13 mouse cellular contexts compared by ENCODE assay signal in the genomic region with DNA sequence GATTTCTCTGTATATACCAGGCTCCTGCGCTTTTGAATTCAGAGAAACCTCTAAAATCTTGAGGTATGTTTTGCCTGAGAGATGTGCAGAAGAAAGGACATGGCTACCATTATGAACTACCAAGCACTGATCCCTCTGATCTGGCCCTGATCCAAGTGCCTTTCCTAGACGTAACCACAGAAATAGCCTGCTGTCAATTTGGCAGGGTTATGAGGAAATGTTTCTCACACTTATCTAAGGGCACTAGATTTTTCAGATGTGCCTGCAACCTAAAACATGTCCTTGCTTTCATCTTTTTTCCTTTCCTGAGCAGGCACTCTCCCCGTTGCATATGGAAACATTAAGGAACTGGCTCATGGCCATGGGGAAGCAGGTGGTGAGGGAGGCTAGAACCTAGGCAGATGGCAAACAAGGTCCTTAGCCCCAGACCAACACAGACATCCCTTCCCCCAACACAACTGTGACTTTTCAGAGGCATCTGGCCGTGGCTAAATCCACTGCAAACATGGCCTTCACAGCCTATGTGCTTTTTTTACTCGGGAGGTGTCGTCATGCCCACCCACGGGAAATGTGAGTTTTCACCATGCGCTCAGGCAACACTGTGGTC. TPM values are rescaled to one million over a fixed set of nuclear protein-coding genes. Genes with fewer than 3 reads are reported as not detected.
DNase-seq lines count a peak whose midpoint lies in the region; ATAC-seq and TF ChIP-seq lines count a peak whose summit lies in the region.
"Had no signal": no experiment of that assay in that cellular context is flagged by ENCODE, and none has a peak within 500 bp of the region (broad histone marks: within the 10 kb centered on the region; RNA-seq: fewer than 3 reads in every experiment).

No protein-coding gene starts in this region.

- no peak overlapping the region for H3K4me2 ChIP-seq in forebrain, embryonic 14.5 days (ENCODE audit: low read length)
- no peak overlapping the region for H3K4me2 ChIP-seq in intestine, postnatal 0 days (replicated peaks; ENCODE audit: low read depth)
- H3K4me2 ChIP-seq: limb, embryonic 15.5 days; midbrain, embryonic 11.5 days had no signal

- H3K27me3 ChIP-seq in forebrain, embryonic 14.5 days (replicated peaks; ENCODE audit: control insufficient read depth, insufficient read depth, low read length) = no peaks in the 10 kb centered on the region
- no peaks in the 10 kb centered on the region for H3K27me3 ChIP-seq in forebrain, embryonic 10.5 days (ENCODE audit: poor library complexity, severe bottlenecking)
- no peaks in the 10 kb centered on the region for H3K27me3 ChIP-seq in intestine, postnatal 0 days (replicated peaks; ENCODE audit: control insufficient read depth, insufficient read depth, low read length)
- H3K27me3 ChIP-seq: limb, embryonic 15.5 days; Patski had no signal

- intact Hi-C loops in gastrocnemius, adult 2 months (cut with DNase I) = no loop called here

- no peaks in the 10 kb centered on the region for H3K4me1 ChIP-seq in forebrain, embryonic 14.5 days (ENCODE audit: control insufficient read depth, insufficient read depth, low read length)
- no peaks in the 10 kb centered on the region for H3K4me1 ChIP-seq in forebrain, embryonic 10.5 days
- H3K4me1 ChIP-seq in intestine, postnatal 0 days (replicated peaks; ENCODE audit: control insufficient read depth, insufficient read depth, low read length) = no peaks in the 10 kb centered on the region
- H3K4me1 ChIP-seq: limb, embryonic 15.5 days had no signal

- H3K9me3 ChIP-seq in forebrain, embryonic 14.5 days (replicated peaks; ENCODE audit: control insufficient read depth, low read length) = no peaks in the 10 kb centered on the region
- peaks cover 8% of the 10 kb centered on the region; the same call in 1 of the 2 replicates for H3K9me3 ChIP-seq in forebrain, embryonic 10.5 days
- no peaks in the 10 kb centered on the region for H3K9me3 ChIP-seq in intestine, postnatal 0 days (ENCODE audit: control insufficient read depth)
- H3K9me3 ChIP-seq: limb, embryonic 15.5 days had no signal

- no peak overlapping the region for H3K27ac ChIP-seq in forebrain, embryonic 14.5 days (ENCODE audit: low read depth, low read length)
- no peak overlapping the region for H3K27ac ChIP-seq in forebrain, embryonic 10.5 days
- no peak overlapping the region for H3K27ac ChIP-seq in intestine, postnatal 0 days (ENCODE audit: low read depth, low read length)
- H3K27ac ChIP-seq in gastrocnemius, adult 2 months = no peak overlapping the region
- H3K27ac ChIP-seq: limb, embryonic 15.5 days had no signal

- ATAC-seq in forebrain, embryonic 14.5 days = peak; percentile 83
- peak; percentile 46 for ATAC-seq in cerebellum, adult (ENCODE audit: insufficient number of reproducible peaks, low FRiP score, low TSS enrichment)
- ATAC-seq in hematopoietic stem cell, adult 5-6 weeks (replicated peaks in 1 of 2; ENCODE audit: insufficient read depth in 1 of 2, low FRiP score in 2 of 2, low TSS enrichment in 1 of 2, low read depth in 1 of 2, poor library complexity in 2 of 2, severe bottlenecking in 2 of 2) = peak; percentile 11 to 19; a peak in 2 of 4 replicates
- ATAC-seq in intestine, postnatal 0 days = no peak
- ATAC-seq: Patski had no signal

- no peak for TF ChIP-seq CTCF in intestine, postnatal 0 days (IDR thresholded peaks at IDR 0.05; ENCODE audit: low read depth)
- no peak for TF ChIP-seq CTCF in gastrocnemius, adult 2 months (IDR thresholded peaks at IDR 0.05)

- no peak overlapping the region for H3K4me3 ChIP-seq in forebrain, embryonic 14.5 days (ENCODE audit: low read depth, low read length)
- no peak overlapping the region for H3K4me3 ChIP-seq in forebrain, embryonic 10.5 days
- no peak overlapping the region for H3K4me3 ChIP-seq in intestine, postnatal 0 days (ENCODE audit: low read depth, low read length)
- no peak overlapping the region for H3K4me3 ChIP-seq in gastrocnemius, adult 2 months
- H3K4me3 ChIP-seq: limb, embryonic 15.5 days had no signal

- H3K9ac ChIP-seq in forebrain, embryonic 14.5 days (ENCODE audit: low read length) = no peak overlapping the region
- no peak overlapping the region for H3K9ac ChIP-seq in intestine, postnatal 0 days (ENCODE audit: low read depth, low read length)
- H3K9ac ChIP-seq: limb, embryonic 15.5 days had no signal

- H3K36me3 ChIP-seq in forebrain, embryonic 14.5 days (ENCODE audit: control insufficient read depth, insufficient read depth, low read length) = peaks cover 66% of the 10 kb centered on the region
- peaks cover 99% of the 10 kb centered on the region for H3K36me3 ChIP-seq in forebrain, embryonic 10.5 days (replicated peaks)
- peaks cover 13% of the 10 kb centered on the region for H3K36me3 ChIP-seq in intestine, postnatal 0 days (ENCODE audit: control insufficient read depth, insufficient read depth)

- 64% methylated on average over 8 of the region's 8 CpGs for WGBS in forebrain, embryonic 14.5 days
- WGBS in forebrain, embryonic 10.5 days = 94% methylated on average over 8 of the region's 8 CpGs
- WGBS in intestine, postnatal 0 days = 71% methylated on average over 8 of the region's 8 CpGs

- DNase-seq in forebrain, embryonic 14.5 days (ENCODE audit: low spot score) = peak; percentile 65
- DNase-seq in forebrain, embryonic 10.5 days (ENCODE audit: extremely low spot score, low spot score) = no peak
- DNase-seq in lung, postnatal 14 days = peak; percentile 29
- no peak for DNase-seq in lung, postnatal 10 days
- no peak for DNase-seq in gastrocnemius, adult 2 months
- DNase-seq: kidney, adult 18-20 months had no signal

RNA-seq across cellular contexts. Expression of a gene that starts 23.7 kb away (rescaled TPM):
- 54.7 TPM in 2 replicates for polyA plus RNA-seq in forebrain, embryonic 14.5 days (2014; fragmentation: Nextera tagmentation; extraction: Ambion mirVana)
- 63.5 and 67.3 TPM in 2 replicates for polyA plus RNA-seq in forebrain, embryonic 10.5 days (2016; fragmentation: Nextera tagmentation; extraction: Ambion mirVana)
- total RNA-seq in hematopoietic stem cell, adult 5-6 weeks (2017) = 19.4 and 22.5 TPM in 2 replicates
- polyA plus RNA-seq in intestine, postnatal 0 days (2015; fragmentation: Nextera tagmentation; extraction: Ambion mirVana) = 8.2 and 8.4 TPM in 2 replicates
- 1 to 10 TPM; 3.5 to 3.6 TPM for total RNA-seq in gastrocnemius, adult 2 months (2021)

RNA-seq across cellular contexts. Expression of a gene that starts 45.9 kb away (rescaled TPM):
- polyA plus RNA-seq in forebrain, embryonic 14.5 days (2014; fragmentation: Nextera tagmentation; extraction: Ambion mirVana) = 0.36 and 0.52 TPM in 2 replicates
- 0.11 and 0.22 TPM in 2 replicates for polyA plus RNA-seq in forebrain, embryonic 10.5 days (2016; fragmentation: Nextera tagmentation; extraction: Ambion mirVana)
- total RNA-seq in hematopoietic stem cell, adult 5-6 weeks (2017) = not detected in 2 replicates
- 4.3 and 5.0 TPM in 2 replicates for polyA plus RNA-seq in intestine, postnatal 0 days (2015; fragmentation: Nextera tagmentation; extraction: Ambion mirVana)
- total RNA-seq in gastrocnemius, adult 2 months (2021) = not detected
- total RNA-seq: heart, adult 8-10 months had no signal
- polyA plus RNA-seq: Patski had no signal

Comparison
In these comparisons a context has a peak if more than half of its experiments do, and no peak if none do; other contexts are left out.
1. DNase-seq: peak in forebrain, embryonic 14.5 days (single experiment) and lung, postnatal 14 days (single experiment); none in forebrain, embryonic 10.5 days (single experiment), lung, postnatal 10 days (single experiment) and gastrocnemius, adult 2 months (single experiment).